Mouse (Mus musculus) thymus, adult 18-20 months (tissue): ENCODE results near the gene Rbfox3.

Source experiments
- DNase-seq, 2 experiments: peaks; one replicate each; pipeline ENCODE4 v3.0.0; 2022; ENCODE audit warnings: mixed read lengths in 2 of 2

The Rbfox3 gene

GRCm38 (mm10) chr11:118540411-118541026 is 370.9 kb downstream of the Rbfox3 start:
- no peak for DNase-seq

GRCm38 (mm10) chr11:118538008-118538407 is 373.4 kb downstream of the Rbfox3 start:
- DNase-seq: no peak

- DNase-seq: no peak
Measured at GRCm38 (mm10) chr11:118534382-118535092, 376.9 kb downstream of the Rbfox3 start.

GRCm38 (mm10) chr11:118530313-118530712 is 381.1 kb downstream of the Rbfox3 start:
- DNase-seq: no peak

- no peak for DNase-seq
Measured at GRCm38 (mm10) chr11:118528761-118529160, 382.6 kb downstream of the Rbfox3 start.

- DNase-seq: no peak
Measured at GRCm38 (mm10) chr11:118525059-118525458, 386.3 kb downstream of the Rbfox3 start.

GRCm38 (mm10) chr11:118523496-118524145 is 387.8 kb downstream of the Rbfox3 start:
- DNase-seq: no peak

GRCm38 (mm10) chr11:118520932-118521331 is 390.5 kb downstream of the Rbfox3 start:
- no peak for DNase-seq

GRCm38 (mm10) chr11:118520251-118520650 is 391.1 kb downstream of the Rbfox3 start:
- DNase-seq: no peak

GRCm38 (mm10) chr11:118518743-118519142 is 392.7 kb downstream of the Rbfox3 start:
- DNase-seq: no peak

GRCm38 (mm10) chr11:118517924-118518323 is 393.5 kb downstream of the Rbfox3 start:
- DNase-seq: no peak

GRCm38 (mm10) chr11:118512257-118512910 is 399.0 kb downstream of the Rbfox3 start:
- DNase-seq: no peak

GRCm38 (mm10) chr11:118511851-118512250 is 399.5 kb downstream of the Rbfox3 start:
- DNase-seq: no peak

GRCm38 (mm10) chr11:118508341-118508740 is 403.1 kb downstream of the Rbfox3 start:
- DNase-seq: no peak

GRCm38 (mm10) chr11:118507904-118508303 is 403.5 kb downstream of the Rbfox3 start:
- peak; percentile 26 to 38 for DNase-seq

GRCm38 (mm10) chr11:118507095-118507494 is 404.3 kb downstream of the Rbfox3 start:
- DNase-seq: no peak

GRCm38 (mm10) chr11:118504180-118504454 is 407.3 kb downstream of the Rbfox3 start:
- DNase-seq: no peak

- no peak for DNase-seq
Measured at GRCm38 (mm10) chr11:118503418-118504179, 407.8 kb downstream of the Rbfox3 start.

- no peak for DNase-seq
Measured at GRCm38 (mm10) chr11:118502990-118503389, 408.4 kb downstream of the Rbfox3 start.

GRCm38 (mm10) chr11:118496066-118496689 is 415.2 kb downstream of the Rbfox3 start:
- no peak for DNase-seq

- DNase-seq: no peak
Measured at GRCm38 (mm10) chr11:118495065-118495464, 416.3 kb downstream of the Rbfox3 start.

- no peak for DNase-seq
Measured at GRCm38 (mm10) chr11:118494001-118494737, 417.2 kb downstream of the Rbfox3 start.
